Mouse (Mus musculus): ENCODE data around the gene Gpd2.

The Gpd2 gene

DNA sequence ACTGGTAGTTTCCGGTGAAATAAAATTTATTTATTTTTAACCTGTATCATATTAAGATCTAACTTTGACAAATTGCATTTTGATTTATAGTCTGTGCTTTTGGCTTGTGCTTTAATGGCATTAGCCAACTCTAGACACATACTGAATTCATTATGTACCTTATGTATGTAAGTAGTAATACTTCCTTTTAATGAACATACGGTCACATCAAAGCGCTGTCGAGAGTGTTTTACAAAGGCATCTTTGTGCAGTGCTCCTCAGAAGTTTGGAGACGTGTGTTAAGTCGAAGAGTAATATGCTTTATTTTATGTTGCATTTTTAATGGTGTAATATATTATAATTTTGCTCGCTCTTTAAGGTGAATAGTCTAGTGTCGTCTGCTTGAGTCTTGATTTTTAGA is 88.7 kb downstream of the Gpd2 start:
- H3K27me3 ChIP-seq (ENCODE audit: insufficient read depth, low read length) = no peaks in the 10 kb centered on the region
- H3K36me3 ChIP-seq (ENCODE audit: insufficient read depth, low read length) = no peaks in the 10 kb centered on the region
- H3K4me1 ChIP-seq (replicated peaks; ENCODE audit: low read depth, low read length) = no peaks in the 10 kb centered on the region
- TF ChIP-seq POU5F1 (IDR thresholded peaks at IDR 0.05; ENCODE audit: borderline replicate concordance, low read length) (no peak), CTCF (conservative IDR thresholded peaks at IDR 0.05; ENCODE audit: low read length) (no peak), NANOG (IDR thresholded peaks at IDR 0.05; ENCODE audit: borderline replicate concordance, low read length) (no peak)
- no peaks in the 10 kb centered on the region for H3K9me3 ChIP-seq (ENCODE audit: low read length)
- no peak overlapping the region for H3K4me3 ChIP-seq (replicated peaks; ENCODE audit: low read length)

DNA sequence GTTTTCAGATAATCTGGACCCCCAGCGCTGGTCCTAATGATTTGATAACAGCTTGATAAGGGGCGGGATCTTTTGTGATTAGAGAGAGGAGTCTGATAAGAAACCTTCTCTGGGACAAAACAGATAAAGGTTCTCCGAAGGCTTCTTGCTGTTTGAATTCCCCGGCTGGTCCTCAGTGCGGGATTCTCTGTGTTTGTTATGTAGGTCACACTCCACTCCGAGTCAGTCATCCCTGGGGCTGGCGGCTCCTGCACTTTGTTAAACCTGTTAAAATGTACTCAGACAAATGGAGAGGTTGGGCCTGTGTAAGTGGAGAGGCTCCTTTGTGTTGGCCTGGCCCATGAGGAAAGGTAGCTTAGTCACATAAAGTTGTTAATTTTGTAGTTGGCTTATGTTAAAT is 91.9 kb downstream of the Gpd2 start:
- no peak overlapping the region for H3K4me3 ChIP-seq (replicated peaks; ENCODE audit: low read length)
- no peaks in the 10 kb centered on the region for H3K9me3 ChIP-seq (ENCODE audit: low read length)
- H3K27me3 ChIP-seq (ENCODE audit: insufficient read depth, low read length) = no peaks in the 10 kb centered on the region
- H3K4me1 ChIP-seq (replicated peaks; ENCODE audit: low read depth, low read length) = peaks cover 14% of the 10 kb centered on the region; the same call in 1 of the 2 replicates
- TF ChIP-seq POU5F1 (IDR thresholded peaks at IDR 0.05; ENCODE audit: borderline replicate concordance, low read length) (no peak), CTCF (conservative IDR thresholded peaks at IDR 0.05; ENCODE audit: low read length) (no peak), NANOG (IDR thresholded peaks at IDR 0.05; ENCODE audit: borderline replicate concordance, low read length) (no peak)
- H3K36me3 ChIP-seq (ENCODE audit: insufficient read depth, low read length) = no peaks in the 10 kb centered on the region; the same call in 1 of the 2 replicates

DNA sequence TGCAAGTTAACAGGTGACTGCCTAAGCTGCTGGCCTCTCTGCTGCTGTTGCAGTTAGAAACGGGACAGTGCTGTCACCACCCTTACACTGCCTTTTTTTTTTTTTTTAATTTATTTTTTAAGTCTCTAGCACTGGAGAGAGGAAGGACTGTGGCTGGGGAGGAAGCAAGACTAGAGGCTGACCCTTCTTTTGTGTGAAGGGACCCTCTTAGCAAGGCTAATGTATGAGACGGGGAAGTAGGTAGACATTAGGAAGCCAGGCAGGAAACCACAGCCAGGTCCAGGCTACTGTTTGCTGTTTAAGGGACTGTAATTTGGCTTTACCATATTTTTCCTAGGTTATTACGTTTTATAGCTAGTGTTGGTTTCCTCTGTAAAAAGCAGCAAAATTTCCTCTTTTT is 93.4 kb downstream of the Gpd2 start:
- no peak overlapping the region for H3K4me3 ChIP-seq (replicated peaks; ENCODE audit: low read length)
- no peak for TF ChIP-seq POU5F1 (IDR thresholded peaks at IDR 0.05; ENCODE audit: borderline replicate concordance, low read length)
- TF ChIP-seq CTCF (conservative IDR thresholded peaks at IDR 0.05; ENCODE audit: low read length) = no peak
- no peak for TF ChIP-seq NANOG (IDR thresholded peaks at IDR 0.05; ENCODE audit: borderline replicate concordance, low read length)

DNA sequence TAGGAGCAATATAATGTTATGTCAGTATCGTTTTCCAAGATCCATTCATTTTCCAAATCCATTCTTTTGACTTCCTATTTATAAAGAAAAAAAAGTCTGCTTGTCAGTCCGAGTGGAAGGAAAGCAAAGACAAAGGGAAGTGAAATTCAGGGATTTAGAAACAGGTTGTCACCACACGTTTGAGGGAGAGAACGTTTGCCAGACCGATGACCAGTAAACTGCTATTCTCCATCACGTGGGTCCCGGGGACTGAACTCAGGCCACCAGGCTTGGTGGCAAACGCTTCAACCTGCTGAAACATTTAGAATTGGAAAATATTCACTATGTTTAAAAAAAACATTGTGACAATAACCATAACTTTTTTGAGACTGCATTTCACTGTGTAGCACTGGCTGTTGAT is 93.8 kb downstream of the Gpd2 start:
- Histone ChIP-seq H3K4me3 (replicated peaks; ENCODE audit: low read length) (no peak overlapping the region), H3K9me3 (ENCODE audit: low read length) (no peaks in the 10 kb centered on the region), H3K36me3 (ENCODE audit: insufficient read depth, low read length) (no peaks in the 10 kb centered on the region; the same call in 1 of the 2 replicates), H3K4me1 (replicated peaks; ENCODE audit: low read depth, low read length) (peaks cover 26% of the 10 kb centered on the region), H3K27me3 (ENCODE audit: insufficient read depth, low read length) (no peaks in the 10 kb centered on the region)
- TF ChIP-seq NANOG (IDR thresholded peaks at IDR 0.05; ENCODE audit: borderline replicate concordance, low read length) (no peak), POU5F1 (IDR thresholded peaks at IDR 0.05; ENCODE audit: borderline replicate concordance, low read length) (no peak), CTCF (conservative IDR thresholded peaks at IDR 0.05; ENCODE audit: low read length) (no peak)

More for the DNA sequence above, 93.4 kb downstream of the Gpd2 start:
- no peaks in the 10 kb centered on the region; the same call in 1 of the 2 replicates for H3K36me3 ChIP-seq (ENCODE audit: insufficient read depth, low read length)
- no peaks in the 10 kb centered on the region for H3K9me3 ChIP-seq (ENCODE audit: low read length)
- peaks cover 26% of the 10 kb centered on the region for H3K4me1 ChIP-seq (replicated peaks; ENCODE audit: low read depth, low read length)
- H3K27me3 ChIP-seq (ENCODE audit: insufficient read depth, low read length) = no peaks in the 10 kb centered on the region

- TF ChIP-seq NANOG (IDR thresholded peaks at IDR 0.05; ENCODE audit: borderline replicate concordance, low read length) (peak; percentile 47; the same call in 1 of the 2 replicates), POU5F1 (IDR thresholded peaks at IDR 0.05; ENCODE audit: borderline replicate concordance, low read length) (no peak)
- H3K4me3 ChIP-seq (replicated peaks; ENCODE audit: low read length) = no peak overlapping the region
- H3K9me3 ChIP-seq (ENCODE audit: low read length) = no peaks in the 10 kb centered on the region
- peaks cover 36% of the 10 kb centered on the region for H3K4me1 ChIP-seq (replicated peaks; ENCODE audit: low read depth, low read length)
- peaks cover under 1% of the 10 kb centered on the region for H3K36me3 ChIP-seq (ENCODE audit: insufficient read depth, low read length)
- H3K27me3 ChIP-seq (ENCODE audit: insufficient read depth, low read length) = no peaks in the 10 kb centered on the region
These were observed 96.0 kb downstream of the Gpd2 start for GRCm38 (mm10) chr2:57333481-57333880.

DNA sequence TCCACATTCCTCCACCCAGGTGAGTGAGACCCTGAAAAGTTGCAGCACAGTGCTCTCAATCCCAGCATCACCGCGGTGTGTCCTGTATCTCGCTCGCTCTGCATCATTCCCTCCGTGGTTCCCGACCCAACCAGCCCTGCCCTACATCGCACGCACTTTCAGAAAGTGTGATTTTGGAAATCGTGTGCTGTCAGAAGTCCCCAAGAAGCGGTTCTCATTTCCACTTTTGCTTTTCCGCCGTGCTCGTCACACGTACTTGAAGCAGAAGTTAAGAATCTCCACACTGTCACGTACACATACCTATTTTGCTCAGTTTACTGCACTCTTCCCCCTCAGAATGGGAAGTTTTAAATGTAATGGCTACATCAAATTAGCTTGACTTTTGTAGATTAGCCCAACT is 98.0 kb downstream of the Gpd2 start:
- Histone ChIP-seq H3K36me3 (ENCODE audit: insufficient read depth, low read length) (peaks cover 14% of the 10 kb centered on the region), H3K27me3 (ENCODE audit: insufficient read depth, low read length) (no peaks in the 10 kb centered on the region), H3K4me1 (replicated peaks; ENCODE audit: low read depth, low read length) (peaks cover 36% of the 10 kb centered on the region), H3K9me3 (ENCODE audit: low read length) (no peaks in the 10 kb centered on the region), H3K4me3 (replicated peaks; ENCODE audit: low read length) (no peak overlapping the region)
- TF ChIP-seq POU5F1 (IDR thresholded peaks at IDR 0.05; ENCODE audit: borderline replicate concordance, low read length) (no peak), CTCF (conservative IDR thresholded peaks at IDR 0.05; ENCODE audit: low read length) (no peak), NANOG (IDR thresholded peaks at IDR 0.05; ENCODE audit: borderline replicate concordance, low read length) (no peak)

DNA sequence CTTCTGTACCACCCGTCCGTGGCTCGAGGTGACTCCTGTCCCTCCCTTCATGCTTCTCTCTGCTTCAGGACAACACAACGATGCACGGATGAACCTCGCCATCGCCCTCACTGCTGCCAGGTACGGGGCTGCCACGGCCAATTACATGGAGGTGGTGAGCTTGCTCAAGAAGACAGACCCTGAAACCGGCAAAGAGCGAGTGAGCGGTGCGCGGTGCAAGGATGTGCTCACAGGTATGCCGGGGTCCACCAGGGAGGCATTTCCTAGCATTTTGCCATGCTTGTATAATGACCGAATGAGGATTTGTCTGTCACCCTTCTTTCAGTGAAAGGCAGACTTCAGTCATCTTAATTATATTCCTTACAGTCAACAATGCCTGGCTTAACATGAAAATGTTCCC is 101.3 kb downstream of the Gpd2 start:
- no peak for TF ChIP-seq NANOG (IDR thresholded peaks at IDR 0.05; ENCODE audit: borderline replicate concordance, low read length)
- no peak for TF ChIP-seq POU5F1 (IDR thresholded peaks at IDR 0.05; ENCODE audit: borderline replicate concordance, low read length)
- TF ChIP-seq CTCF (conservative IDR thresholded peaks at IDR 0.05; ENCODE audit: low read length) = no peak
- H3K4me3 ChIP-seq (replicated peaks; ENCODE audit: low read length) = no peak overlapping the region

DNA sequence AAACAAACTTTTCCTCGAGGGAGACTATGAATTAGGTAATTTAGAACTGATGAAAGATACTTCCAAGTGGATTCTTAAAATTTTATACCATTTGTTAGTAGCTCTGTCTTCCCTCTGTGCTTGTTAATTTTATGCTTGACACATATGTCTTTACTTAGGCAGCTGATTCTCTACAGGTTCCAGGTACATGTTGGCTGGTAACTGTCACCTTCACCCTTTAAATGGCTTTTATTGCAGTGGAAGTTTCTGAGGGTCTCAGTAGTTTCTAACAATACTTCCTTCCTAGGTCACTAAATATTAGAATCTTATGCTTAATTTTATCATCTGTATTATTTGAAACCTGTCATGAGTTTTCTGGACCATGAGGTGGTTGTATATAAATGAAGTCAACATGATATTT is 105.5 kb downstream of the Gpd2 start:
- H3K4me1 ChIP-seq (replicated peaks; ENCODE audit: low read depth, low read length) = no peaks in the 10 kb centered on the region
- no peak overlapping the region for H3K4me3 ChIP-seq (replicated peaks; ENCODE audit: low read length)
- H3K9me3 ChIP-seq (ENCODE audit: low read length) = peaks cover 4% of the 10 kb centered on the region; the same call in 1 of the 2 replicates
- H3K36me3 ChIP-seq (ENCODE audit: insufficient read depth, low read length) = peaks cover 64% of the 10 kb centered on the region
- TF ChIP-seq POU5F1 (IDR thresholded peaks at IDR 0.05; ENCODE audit: borderline replicate concordance, low read length) (no peak), NANOG (IDR thresholded peaks at IDR 0.05; ENCODE audit: borderline replicate concordance, low read length) (no peak), CTCF (conservative IDR thresholded peaks at IDR 0.05; ENCODE audit: low read length) (no peak)
- H3K27me3 ChIP-seq (ENCODE audit: insufficient read depth, low read length) = no peaks in the 10 kb centered on the region

More for the DNA sequence above, 101.3 kb downstream of the Gpd2 start:
- H3K9me3 ChIP-seq (ENCODE audit: low read length) = no peaks in the 10 kb centered on the region
- H3K4me1 ChIP-seq (replicated peaks; ENCODE audit: low read depth, low read length) = peaks cover 25% of the 10 kb centered on the region
- no peaks in the 10 kb centered on the region for H3K27me3 ChIP-seq (ENCODE audit: insufficient read depth, low read length)
- peaks cover 33% of the 10 kb centered on the region for H3K36me3 ChIP-seq (ENCODE audit: insufficient read depth, low read length)

DNA sequence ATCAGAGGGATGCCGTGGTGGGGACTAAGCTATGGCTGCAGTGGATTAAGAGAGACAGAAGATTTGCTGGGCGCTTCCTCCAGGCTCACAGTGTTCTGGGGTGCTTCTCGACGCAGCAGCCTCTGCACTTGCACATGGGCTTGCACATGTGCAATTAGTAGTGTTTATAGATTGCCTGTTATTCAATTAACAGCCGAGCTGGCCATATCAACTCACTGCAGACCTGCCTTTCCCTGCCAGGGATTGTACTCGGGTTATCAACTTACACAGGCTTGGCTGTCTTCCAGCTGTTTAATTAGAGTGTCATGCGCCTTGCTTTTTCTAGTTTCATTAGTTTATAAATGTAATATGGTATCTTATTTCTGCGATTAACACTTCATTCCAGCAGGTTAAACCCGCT is 113.2 kb downstream of the Gpd2 start:
- TF ChIP-seq POU5F1 (IDR thresholded peaks at IDR 0.05; ENCODE audit: borderline replicate concordance, low read length) (no peak), CTCF (conservative IDR thresholded peaks at IDR 0.05; ENCODE audit: low read length) (no peak), NANOG (IDR thresholded peaks at IDR 0.05; ENCODE audit: borderline replicate concordance, low read length) (no peak)
- Histone ChIP-seq H3K27me3 (ENCODE audit: insufficient read depth, low read length) (no peaks in the 10 kb centered on the region), H3K9me3 (ENCODE audit: low read length) (peaks cover 4% of the 10 kb centered on the region; the same call in 1 of the 2 replicates), H3K36me3 (ENCODE audit: insufficient read depth, low read length) (peaks cover 38% of the 10 kb centered on the region), H3K4me3 (replicated peaks; ENCODE audit: low read length) (no peak overlapping the region), H3K4me1 (replicated peaks; ENCODE audit: low read depth, low read length) (no peaks in the 10 kb centered on the region)

All from E14TG2a.4 (cell line).